Mouse (Mus musculus) embryonic facial prominence, embryonic 12.5 days (tissue): ENCODE data around the gene Clcn1. TPM values are rescaled to one million over a fixed set of nuclear protein-coding genes. Genes with fewer than 3 reads are reported as not detected.
A peak's percentile ranks its signal among the peaks of the same experiment; 100 is the strongest.

ENCODE experiments used
- ATAC-seq: fragments of 200-750 bp; cut with Nextera tagmentation; 2 replicates; pipeline ENCODE4 v1.8.0; 2017; ENCODE audit not compliant: insufficient number of reproducible peaks, insufficient read depth, low FRiP score, low TSS enrichment
- H3K27ac ChIP-seq: fragments of 300-500 bp; sonication (generic); 2 replicates; pipeline ENCODE4 v1.5.1; 2016; ENCODE audit warnings: mild to moderate bottlenecking
- H3K27me3 ChIP-seq: fragments of 300-500 bp; sonication (generic); 2 replicates; pipeline ENCODE4 v1.6.1; 2016; ENCODE audit warnings: mild to moderate bottlenecking, moderate library complexity
- H3K36me3 ChIP-seq: fragments of 300-500 bp; sonication (generic); 2 replicates; pipeline ENCODE4 v1.6.1; 2016; ENCODE audit warnings: mild to moderate bottlenecking
- H3K4me1 ChIP-seq: fragments of 300-500 bp; sonication (generic); 2 replicates; pipeline ENCODE4 v1.6.1; 2016
- H3K4me2 ChIP-seq: fragments of 300-500 bp; sonication (generic); replicated peaks from 2 replicates; pipeline ENCODE4 v1.6.1; 2016; ENCODE audit warnings: mild to moderate bottlenecking, moderate library complexity
- H3K4me3 ChIP-seq: fragments of 300-500 bp; sonication (generic); 2 replicates; pipeline ENCODE4 v1.5.1; 2016; ENCODE audit warnings: mild to moderate bottlenecking
- H3K9ac ChIP-seq: fragments of 300-500 bp; sonication (generic); 2 replicates; pipeline ENCODE4 v1.6.1; 2016; ENCODE audit warnings: mild to moderate bottlenecking, moderate library complexity
- H3K9me3 ChIP-seq: fragments of 300-500 bp; sonication (generic); 2 replicates; pipeline ENCODE4 v1.6.1; 2016; ENCODE audit warnings: mild to moderate bottlenecking, moderate library complexity
- WGBS: fragments of 180-500 bp; shearing (Covaris S2); methylation state at CpG from one replicate; pipeline ENCODE4 v1.1.7; 2016; 5-methylcytosine and 5-hydroxymethylcytosine counted together
- polyA plus RNA-seq: library from polyadenylated mRNA; unstranded; fragments of >200 nt; fragmentation: Nextera tagmentation; extraction: Ambion mirVana; gene quantifications from 2 replicates; pipeline ENCODE4 v1.2.1, GENCODE M21; 2016

Clcn1 gene
- polyA plus RNA-seq, 1 experiment from 2014 or later, result 0.36 TPM

DNA sequence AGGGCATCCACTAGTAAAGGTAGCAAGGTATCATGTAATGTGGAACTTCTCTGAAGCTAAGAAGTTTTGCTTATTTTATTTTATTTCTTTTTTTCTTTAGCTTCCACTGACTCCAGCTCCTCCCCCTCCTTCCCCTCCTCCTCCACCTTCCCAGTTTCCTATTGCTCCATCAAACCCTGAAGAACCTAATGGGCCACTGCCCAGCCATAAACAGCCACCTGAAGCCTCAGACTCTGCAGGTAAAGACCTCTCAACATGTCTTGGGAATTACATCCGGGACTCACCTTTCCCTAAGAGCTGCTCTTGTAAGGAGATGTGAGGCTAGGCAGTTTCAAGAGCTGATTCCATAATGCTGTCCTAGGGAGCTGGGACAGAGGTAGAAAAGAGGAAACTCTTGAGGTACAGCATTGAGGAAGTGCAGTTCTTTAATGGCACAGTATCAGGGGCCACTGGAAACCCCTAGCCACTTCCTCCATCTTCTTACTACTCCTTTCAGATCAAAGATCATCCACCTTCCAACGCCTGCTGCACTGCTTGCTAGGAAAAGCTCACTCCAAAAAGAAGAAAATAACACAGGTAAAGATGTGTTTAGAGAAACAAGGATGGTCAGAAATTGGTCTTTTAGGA is 24.1 kb downstream of the Clcn1 start:
- Histone ChIP-seq H3K27ac (no peak overlapping the region), H3K36me3 (peaks cover 6% of the 10 kb centered on the region; the same call in 1 of the 2 replicates), H3K4me1 (no peaks in the 10 kb centered on the region), H3K9me3 (no peaks in the 10 kb centered on the region), H3K4me3 (no peak overlapping the region), H3K4me2 (no peak overlapping the region), H3K9ac (no peak overlapping the region), H3K27me3 (no peaks in the 10 kb centered on the region)
- ATAC-seq, result no peak
- 88% methylated on average over 2 of the region's 2 CpGs for WGBS

GRCm38 (mm10) chr6:42318293-42318692 is 31.8 kb downstream of the Clcn1 start:
- 83% methylated on average over 4 of the region's 4 CpGs for WGBS
- Histone ChIP-seq H3K27me3 (peaks cover 22% of the 10 kb centered on the region), H3K4me2 (no peak overlapping the region), H3K27ac (no peak overlapping the region), H3K4me3 (no peak overlapping the region), H3K9me3 (no peaks in the 10 kb centered on the region), H3K9ac (no peak overlapping the region), H3K36me3 (0 out of 2 replicates have a peak, but pooled peaks cover 3% of the 10 kb centered on the region), H3K4me1 (0 out of 2 replicates have a peak, but pooled peaks cover 1% of the 10 kb centered on the region)
- ATAC-seq, result no peak

DNA sequence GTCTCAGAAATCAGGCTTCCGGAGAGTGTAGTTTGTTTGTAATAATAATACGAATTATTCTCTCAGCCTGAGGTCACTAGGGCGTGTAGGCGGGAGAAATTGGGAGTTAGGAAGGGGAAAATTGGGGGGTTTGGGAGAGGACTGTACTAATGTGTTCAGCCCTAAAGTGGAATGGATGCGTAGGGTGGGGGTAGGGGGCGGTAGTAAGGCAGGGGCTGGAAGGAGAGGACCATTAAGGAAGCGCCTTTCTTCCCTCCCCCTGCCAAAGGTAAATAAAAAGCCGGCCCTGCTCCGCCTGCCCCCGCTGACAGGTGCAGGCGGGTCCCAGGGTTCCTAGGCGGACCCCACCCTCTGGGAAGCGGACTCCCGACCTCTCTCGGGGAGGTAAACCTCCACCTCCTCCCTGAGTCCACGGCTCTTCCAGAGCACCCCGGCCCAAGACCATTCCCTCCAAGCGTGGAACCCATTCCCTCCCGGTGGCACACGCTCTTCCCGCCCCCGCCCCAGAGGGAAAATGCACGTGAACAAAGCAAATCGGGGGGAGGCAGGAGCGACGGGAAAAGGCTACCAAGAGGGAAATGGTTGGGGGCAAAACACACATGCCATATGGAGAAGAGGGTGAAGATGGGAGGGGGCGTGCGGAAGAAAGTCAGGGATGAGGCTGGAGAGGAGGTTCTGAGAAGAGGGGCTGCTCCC is 37.0 kb downstream of the Clcn1 start:
- Histone ChIP-seq H3K4me2 (peak overlapping the region; percentile 97), H3K36me3 (no peaks in the 10 kb centered on the region), H3K4me3 (peak overlapping the region; percentile 59), H3K4me1 (peaks cover 7% of the 10 kb centered on the region; the same call in 1 of the 2 replicates), H3K27ac (no peak overlapping the region), H3K9me3 (no peaks in the 10 kb centered on the region), H3K27me3 (peaks cover 27% of the 10 kb centered on the region), H3K9ac (peak overlapping the region; percentile 61)
- WGBS, result under 1% methylated on average over 26 of the region's 28 CpGs
- ATAC-seq, result peak; percentile 6; the same call in 1 of the 2 replicates

- peak overlapping the region; percentile 97 for H3K4me2 ChIP-seq
- no peaks in the 10 kb centered on the region for H3K36me3 ChIP-seq
- 0 out of 2 replicates have a peak overlapping the region, but pooled peaks have one; percentile 37 for H3K27ac ChIP-seq
- peak; percentile 69 for ATAC-seq
- 2% methylated on average over 13 of the region's 32 CpGs for WGBS
- H3K9ac ChIP-seq, result peak overlapping the region; percentile 61
- H3K4me3 ChIP-seq, result peak overlapping the region; percentile 59
- H3K4me1 ChIP-seq, result peaks cover 7% of the 10 kb centered on the region; the same call in 1 of the 2 replicates
- H3K27me3 ChIP-seq, result peaks cover 27% of the 10 kb centered on the region
- no peaks in the 10 kb centered on the region for H3K9me3 ChIP-seq
These were observed 37.6 kb downstream of the Clcn1 start for GRCm38 (mm10) chr6:42324067-42324481.

GRCm38 (mm10) chr6:42324482-42325267 is 38.2 kb downstream of the Clcn1 start, which contains the start of gene Fam131b:
TSS of gene Fam131b (minus strand) at chr6:42324643.
- Histone ChIP-seq H3K9ac (peak within 1 kb of the TSS; percentile 61), H3K4me2 (peak within 1 kb of the TSS; percentile 97), H3K36me3 (no peaks in the 10 kb centered on the region), H3K27ac (peak within 1 kb of the TSS; percentile 37; the same call in 1 of the 2 replicates), H3K4me1 (peaks cover 7% of the 10 kb centered on the region; the same call in 1 of the 2 replicates), H3K9me3 (no peaks in the 10 kb centered on the region), H3K27me3 (peaks cover 27% of the 10 kb centered on the region), H3K4me3 (peak within 1 kb of the TSS; percentile 59)
- WGBS, result 1% methylated on average over 43 of the region's 68 CpGs
- peak; percentile 85 for ATAC-seq

GRCm38 (mm10) chr6:42325268-42325609 is 38.8 kb downstream of the Clcn1 start:
- Histone ChIP-seq H3K4me3 (peak overlapping the region; percentile 59), H3K9me3 (no peaks in the 10 kb centered on the region), H3K27me3 (peaks cover 27% of the 10 kb centered on the region), H3K36me3 (no peaks in the 10 kb centered on the region), H3K9ac (peak overlapping the region; percentile 61; the same call in 1 of the 2 replicates), H3K4me1 (peaks cover 7% of the 10 kb centered on the region; the same call in 1 of the 2 replicates), H3K27ac (0 out of 2 replicates have a peak overlapping the region, but pooled peaks have one; percentile 37), H3K4me2 (peak overlapping the region; percentile 97)
- WGBS, result 1% methylated on average over 7 of the region's 7 CpGs
- no peak for ATAC-seq

GRCm38 (mm10) chr6:42326509-42326908 is 40.0 kb downstream of the Clcn1 start:
- Histone ChIP-seq H3K27me3 (peaks cover 22% of the 10 kb centered on the region), H3K4me3 (no peak overlapping the region), H3K4me2 (no peak overlapping the region), H3K9me3 (no peaks in the 10 kb centered on the region), H3K36me3 (no peaks in the 10 kb centered on the region), H3K27ac (no peak overlapping the region), H3K4me1 (peaks cover 7% of the 10 kb centered on the region; the same call in 1 of the 2 replicates), H3K9ac (no peak overlapping the region)
- no peak for ATAC-seq
- WGBS, result 95% methylated on average over 3 of the region's 3 CpGs

GRCm38 (mm10) chr6:42328757-42329156 is 42.3 kb downstream of the Clcn1 start:
- ATAC-seq, result no peak
- H3K9ac ChIP-seq, result no peak overlapping the region
- peaks cover 1% of the 10 kb centered on the region; the same call in 1 of the 2 replicates for H3K27me3 ChIP-seq
- no peak overlapping the region for H3K4me2 ChIP-seq
- no peaks in the 10 kb centered on the region for H3K36me3 ChIP-seq
- H3K4me1 ChIP-seq, result peaks cover under 1% of the 10 kb centered on the region; the same call in 1 of the 2 replicates
- H3K4me3 ChIP-seq, result no peak overlapping the region
- no peak overlapping the region for H3K27ac ChIP-seq
- 73% methylated on average over 3 of the region's 3 CpGs for WGBS
- no peaks in the 10 kb centered on the region for H3K9me3 ChIP-seq

DNA sequence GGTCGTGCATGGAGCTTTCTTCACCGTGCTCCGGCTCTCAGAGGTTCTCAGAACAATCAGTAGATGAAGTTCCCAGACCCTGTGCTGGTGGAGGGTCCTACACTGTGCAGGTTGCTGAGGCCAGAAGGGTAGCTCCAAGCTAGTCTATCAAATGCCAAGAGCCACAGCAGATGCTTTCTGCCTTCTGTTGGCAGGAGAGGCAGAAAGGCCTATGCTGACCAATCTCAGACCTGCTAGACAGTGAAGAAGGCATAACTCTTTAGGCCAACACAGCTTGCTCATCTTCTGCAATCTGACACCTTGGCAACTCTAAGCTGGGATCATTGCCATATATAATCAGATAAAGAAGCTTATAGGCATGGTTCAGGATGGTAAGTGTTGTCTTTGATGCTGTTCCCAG is 43.7 kb downstream of the Clcn1 start:
- WGBS, result 81% methylated on average over 3 of the region's 3 CpGs
- no peaks in the 10 kb centered on the region for H3K36me3 ChIP-seq
- no peak for ATAC-seq

GRCm38 (mm10) chr6:42330946-42331345 is 44.5 kb downstream of the Clcn1 start:
- Histone ChIP-seq H3K27ac (no peak overlapping the region), H3K9me3 (no peaks in the 10 kb centered on the region), H3K9ac (no peak overlapping the region), H3K27me3 (no peaks in the 10 kb centered on the region), H3K4me2 (no peak overlapping the region), H3K36me3 (no peaks in the 10 kb centered on the region), H3K4me3 (no peak overlapping the region), H3K4me1 (no peaks in the 10 kb centered on the region)
- 87% methylated on average over 3 of the region's 3 CpGs for WGBS
- no peak for ATAC-seq

More for the DNA sequence above, 43.7 kb downstream of the Clcn1 start:
- Histone ChIP-seq H3K4me2 (no peak overlapping the region), H3K4me3 (no peak overlapping the region), H3K4me1 (no peaks in the 10 kb centered on the region), H3K9me3 (no peaks in the 10 kb centered on the region), H3K9ac (no peak overlapping the region), H3K27ac (no peak overlapping the region), H3K27me3 (no peaks in the 10 kb centered on the region)

GRCm38 (mm10) chr6:42339189-42339588 is 52.7 kb downstream of the Clcn1 start:
- no peaks in the 10 kb centered on the region for H3K4me1 ChIP-seq
- no peak overlapping the region for H3K27ac ChIP-seq
- no peaks in the 10 kb centered on the region for H3K27me3 ChIP-seq
- H3K36me3 ChIP-seq, result no peaks in the 10 kb centered on the region
- ATAC-seq, result no peak
- H3K9me3 ChIP-seq, result no peaks in the 10 kb centered on the region
- H3K4me2 ChIP-seq, result no peak overlapping the region
- H3K4me3 ChIP-seq, result no peak overlapping the region
- no peak overlapping the region for H3K9ac ChIP-seq
- WGBS, result 89% methylated on average over 2 of the region's 2 CpGs
